Mouse (Mus musculus): ENCODE data around the gene Rps12. TPM values are rescaled to one million over a fixed set of nuclear protein-coding genes. Genes with fewer than 3 reads are reported as not detected.
"Not testable (repeated sequence)": the region's sequence is repeated elsewhere in the genome, so short reads cannot be mapped to it uniquely, and the experiment has no call there.

Rps12 gene
- total RNA-seq, 1 experiment from 2014 or later: 1,998 TPM

DNA sequence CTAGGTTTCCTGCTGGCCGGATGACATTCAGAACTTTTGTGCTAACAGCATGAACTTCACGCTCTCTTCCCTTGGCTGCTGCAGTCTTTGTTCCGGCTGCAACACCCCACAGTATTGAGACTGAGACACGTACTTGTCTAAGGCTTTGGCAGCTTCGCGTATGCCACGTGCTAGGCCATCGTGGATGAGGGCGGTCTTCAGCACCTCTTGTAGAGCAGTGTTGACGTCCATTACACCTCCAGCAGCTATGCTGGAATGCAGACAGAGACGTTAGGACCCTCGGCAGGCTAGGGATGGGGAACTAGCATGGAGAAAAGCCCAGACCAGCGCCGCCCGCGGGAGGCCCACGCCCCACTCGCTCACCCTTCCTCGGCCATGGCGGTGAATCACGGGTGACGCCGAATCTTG, 440 bp downstream of the Rps12 start:
- ATAC-seq (replicated peaks; ENCODE audit: low read depth, poor library complexity, severe bottlenecking): not testable (repeated sequence)

DNA sequence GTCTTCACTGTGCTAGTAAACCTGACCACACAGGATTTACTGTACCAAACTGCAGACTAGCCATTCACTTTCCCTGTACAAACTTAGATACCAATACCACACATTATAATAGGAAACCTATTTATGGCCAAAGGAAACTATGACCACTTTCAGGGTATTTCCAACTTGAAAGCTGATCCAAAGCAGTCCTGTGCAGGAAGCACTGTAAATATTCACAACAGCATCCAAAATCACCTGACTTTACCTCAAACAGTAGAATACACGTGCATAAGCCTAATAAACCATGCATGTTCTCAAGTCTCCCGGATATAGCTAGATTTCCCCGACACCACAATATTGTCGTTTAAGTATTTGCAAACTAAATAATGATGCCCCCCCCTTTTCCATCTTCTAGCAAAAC, 1.0 kb downstream of the Rps12 start:
- ATAC-seq (replicated peaks; ENCODE audit: low read depth, poor library complexity, severe bottlenecking): no peak

DNA sequence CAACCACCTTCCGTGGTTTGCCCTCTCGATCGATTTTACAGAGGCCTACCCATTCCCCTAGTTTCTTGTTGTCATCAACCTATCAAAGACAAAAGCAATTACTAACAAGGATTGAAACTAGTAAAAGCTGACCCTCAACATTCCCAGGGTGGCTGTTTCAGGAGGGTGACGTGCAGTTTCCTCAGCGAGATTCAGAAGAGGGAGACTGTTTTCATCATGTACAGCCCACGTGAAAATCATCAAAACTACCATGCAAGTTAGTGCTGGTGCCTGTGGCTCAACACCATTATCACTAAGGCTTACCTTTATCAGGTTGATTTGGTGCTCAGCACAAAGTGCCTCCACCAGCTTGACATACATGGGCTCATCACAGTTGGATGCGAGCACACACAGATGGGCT, 1.5 kb downstream of the Rps12 start:
- ATAC-seq (replicated peaks; ENCODE audit: low read depth, poor library complexity, severe bottlenecking): not testable (repeated sequence)

DNA sequence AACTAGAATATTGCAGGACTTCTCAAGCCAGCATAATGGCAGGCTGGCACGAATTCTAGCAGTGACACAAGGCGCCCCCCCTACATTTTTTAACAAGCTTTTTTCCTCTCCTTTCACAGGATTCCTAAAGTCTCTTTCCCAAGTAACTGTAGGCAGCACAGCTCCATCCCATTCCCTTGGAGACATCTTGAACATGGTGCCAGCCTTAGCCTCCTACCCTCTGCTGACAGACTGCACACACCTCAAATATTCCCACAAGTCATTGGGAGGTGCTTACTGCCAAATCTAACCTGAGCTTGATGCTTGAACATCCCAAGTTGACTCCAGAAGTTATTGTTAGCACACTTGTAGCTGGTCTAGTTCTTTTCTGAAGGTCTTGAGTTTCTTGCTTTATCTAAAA, 3.0 kb downstream of the Rps12 start:
- no peak for ATAC-seq (replicated peaks; ENCODE audit: low read depth, poor library complexity, severe bottlenecking)

DNA sequence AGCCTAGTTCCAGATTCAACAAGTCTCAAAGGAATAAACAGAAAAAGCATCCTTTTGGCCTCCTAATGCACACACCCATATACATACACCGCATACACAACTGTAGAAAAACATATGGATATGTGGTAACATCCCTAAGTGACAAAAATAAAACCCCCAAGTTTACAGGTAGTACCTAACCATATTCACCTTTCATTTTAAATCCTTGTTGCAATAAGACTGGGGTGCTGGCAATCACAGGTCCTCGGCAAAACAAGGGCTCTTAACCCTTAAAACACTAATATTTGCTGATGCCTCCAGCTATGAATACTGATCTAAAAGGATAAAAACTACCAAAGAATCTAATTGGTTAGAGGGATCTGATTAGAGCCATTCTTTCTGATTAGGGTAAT, 3.6 kb downstream of the Rps12 start:
- ATAC-seq (replicated peaks; ENCODE audit: low read depth, poor library complexity, severe bottlenecking): no peak

DNA sequence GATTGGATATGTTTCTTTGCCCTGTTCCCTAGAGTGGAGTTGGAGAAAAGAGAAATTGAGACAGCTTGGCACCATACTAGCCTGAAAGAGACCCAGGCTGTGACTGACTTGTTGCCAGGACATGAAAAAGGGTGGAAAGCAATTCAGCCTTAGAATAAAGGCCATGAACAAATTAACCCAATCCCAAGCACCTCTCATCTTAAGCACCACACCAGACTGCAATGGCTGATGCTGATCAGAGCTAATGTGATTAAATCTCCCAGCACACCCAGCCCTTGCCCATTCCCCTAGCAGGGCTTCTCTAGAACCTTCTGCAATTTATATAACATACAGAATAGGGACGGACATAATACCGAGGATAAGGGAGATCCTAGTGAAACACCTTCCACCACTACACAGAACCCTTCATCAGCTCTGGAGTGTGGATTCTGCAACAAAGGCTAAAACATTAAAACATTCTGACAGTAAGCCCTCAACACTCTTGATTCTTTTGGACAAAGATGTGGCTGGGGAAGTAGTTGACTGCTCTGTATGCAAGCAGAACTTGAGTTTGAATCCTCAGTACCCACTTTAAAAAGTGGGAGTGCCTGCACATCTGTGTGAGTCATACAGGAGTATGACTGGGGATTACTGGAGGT, 4.1 kb downstream of the Rps12 start:
- no peak for ATAC-seq (replicated peaks; ENCODE audit: low read depth, poor library complexity, severe bottlenecking)

DNA sequence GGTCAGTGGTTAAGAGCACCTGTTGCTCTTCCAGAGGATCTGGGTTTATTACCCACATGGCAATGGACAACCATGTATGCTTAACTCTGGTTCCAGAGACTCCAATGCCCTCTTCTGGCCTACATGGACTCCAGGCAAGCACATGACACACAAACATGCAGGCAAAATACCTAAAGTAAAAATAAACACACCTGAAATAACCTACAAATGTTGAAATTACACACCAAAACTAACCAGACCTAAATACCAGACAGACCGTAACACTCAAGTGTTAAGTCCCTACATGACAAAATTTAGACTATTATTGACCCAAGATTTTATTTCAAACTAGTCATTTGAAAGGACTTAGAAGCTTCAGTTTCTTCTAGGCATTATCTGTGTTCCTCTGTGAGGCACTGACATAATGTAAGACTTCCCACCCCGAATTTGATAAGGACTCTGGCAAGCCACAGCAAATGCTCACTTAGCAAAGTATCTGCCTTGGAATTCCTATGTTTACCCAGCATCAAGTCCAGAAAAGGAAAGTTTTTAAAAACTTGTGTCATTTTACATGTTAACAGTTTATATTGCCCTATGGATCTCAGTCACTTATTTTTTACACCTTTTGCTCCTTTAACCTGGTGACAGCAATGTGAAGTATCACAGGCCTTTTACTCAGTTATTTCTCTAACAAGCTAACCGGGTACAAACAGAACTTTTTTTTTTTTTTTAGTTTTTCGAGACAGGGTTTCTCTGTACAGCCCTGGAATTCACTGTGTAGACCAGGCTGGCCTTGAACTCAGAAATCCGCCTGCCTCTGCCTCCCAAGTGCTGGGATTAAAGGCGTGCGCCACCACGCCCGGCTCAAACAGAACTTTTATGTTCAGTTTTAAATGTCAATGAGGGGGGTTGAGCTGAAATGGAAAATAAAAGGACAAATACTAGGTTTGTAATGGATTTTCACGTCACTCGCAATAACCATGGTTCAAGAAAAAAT, 5.0 kb downstream of the Rps12 start:
- no peak for ATAC-seq (replicated peaks; ENCODE audit: low read depth, poor library complexity, severe bottlenecking)

DNA sequence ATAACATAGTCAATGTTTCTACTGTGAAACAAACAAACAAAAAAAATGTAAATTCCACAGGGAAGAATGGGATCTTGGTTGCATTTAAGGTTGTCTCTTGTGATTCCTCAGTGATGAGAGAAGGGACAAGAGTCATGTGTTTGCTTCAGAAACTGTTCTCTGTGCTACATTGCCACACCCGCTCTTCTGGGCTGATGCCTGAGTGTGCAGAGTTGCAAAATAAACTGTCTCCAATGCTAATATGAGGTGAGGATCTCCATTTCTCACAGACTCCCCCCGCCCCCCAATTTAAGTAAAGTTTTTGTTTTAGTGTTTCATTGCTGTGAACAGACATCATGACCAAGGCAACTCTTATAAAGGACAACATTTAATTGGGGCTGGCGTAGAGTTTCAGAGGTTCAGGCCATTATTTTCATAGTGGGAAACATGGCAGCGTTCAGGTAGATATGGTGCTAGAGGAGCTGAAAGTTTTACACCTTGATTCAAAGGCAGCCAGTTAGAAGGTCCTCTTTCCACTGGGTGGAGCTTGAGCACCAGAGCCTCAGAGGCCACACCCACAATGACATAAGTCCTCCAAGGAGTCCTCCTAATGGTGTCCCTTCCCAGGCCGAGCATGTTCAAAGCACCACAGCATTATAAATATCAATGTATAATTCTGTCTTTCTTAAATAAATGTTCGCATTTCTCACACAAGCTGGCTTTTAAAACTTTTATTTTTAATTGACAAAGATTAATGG, 6.4 kb downstream of the Rps12 start:
- peak; percentile 44; the same call in 1 of the 2 replicates for ATAC-seq (replicated peaks; ENCODE audit: low read depth, poor library complexity, severe bottlenecking)

DNA sequence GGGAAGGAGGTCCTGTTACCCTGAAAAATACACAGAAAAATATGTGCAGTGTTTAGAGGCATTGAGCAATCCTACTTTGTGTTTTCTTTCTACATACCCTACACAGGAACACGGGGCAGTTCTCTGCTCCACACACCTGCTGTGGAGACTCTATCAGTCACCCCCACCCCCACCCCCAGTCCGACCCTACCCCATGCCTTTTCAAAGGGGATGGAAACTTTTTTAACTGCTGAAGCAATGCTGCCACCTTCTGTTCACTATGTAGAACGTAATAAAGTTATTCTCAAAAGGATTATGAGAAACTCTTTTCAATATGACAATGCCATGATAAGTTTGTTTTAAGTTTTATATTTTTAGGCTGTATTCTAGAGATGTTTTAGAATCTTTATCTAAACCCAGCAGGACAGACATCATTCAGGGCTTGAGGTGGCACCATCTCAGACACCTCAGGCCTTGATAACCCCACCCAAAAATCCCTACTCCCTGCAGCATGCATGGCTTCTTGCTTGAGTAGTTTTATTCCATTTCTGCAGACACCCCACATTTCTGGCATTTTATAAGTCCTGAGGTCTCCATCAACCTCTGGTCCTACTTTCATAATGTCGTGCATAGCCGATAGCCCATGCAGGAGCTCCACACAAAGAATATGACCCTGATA, 9.7 kb downstream of the Rps12 start:
- ATAC-seq (replicated peaks; ENCODE audit: low read depth, poor library complexity, severe bottlenecking): 0 out of 2 replicates have a peak, but pooled peaks have one; percentile 15

DNA sequence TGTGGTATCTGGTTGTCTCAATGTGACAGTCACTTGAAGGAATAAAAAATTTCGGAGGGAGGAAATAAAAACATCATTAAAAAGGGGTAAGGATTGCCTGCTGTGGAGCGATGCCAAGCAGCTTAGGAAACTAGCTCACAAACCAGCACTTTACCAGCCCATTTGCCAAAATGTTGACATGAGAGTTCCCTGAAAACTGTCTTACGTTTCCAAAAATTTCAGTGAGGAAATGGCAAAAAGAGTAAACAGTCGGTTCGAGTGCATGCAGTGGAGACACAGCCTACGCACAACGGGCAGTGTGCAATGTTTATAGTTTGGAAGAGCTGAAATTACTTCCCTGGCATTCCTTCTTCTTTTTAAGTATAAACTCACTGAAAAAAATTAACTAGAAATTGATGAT, 32.9 kb downstream of the Rps12 start:
- ATAC-seq (replicated peaks; ENCODE audit: low read depth, poor library complexity, severe bottlenecking): no peak

Other genes with a start within 250 kb of the Rps12 start
- gene Slc18b1, start 9.7 kb upstream of the Rps12 start, total RNA-seq (2017): 0.44 and 0.64 TPM in 2 replicates
- gene Vnn3, start 64.2 kb upstream of the Rps12 start, total RNA-seq (2017): not detected in 2 replicates
- gene Vnn1, start 107.4 kb upstream of the Rps12 start, total RNA-seq (2017): not detected in 2 replicates
- gene Taar1, start 133.1 kb upstream of the Rps12 start, total RNA-seq (2017): not detected in 2 replicates
- not detected in 2 replicates for gene Taar2, start 151.3 kb upstream of the Rps12 start, total RNA-seq (2017)
- gene Taar3, start 162.3 kb upstream of the Rps12 start, total RNA-seq (2017): not detected in 2 replicates
- gene Taar4, start 173.2 kb upstream of the Rps12 start, total RNA-seq (2017): not detected in 2 replicates
- not detected in 2 replicates for gene Taar5, start 183.4 kb upstream of the Rps12 start, total RNA-seq (2017)
- gene Taar6, start 198.4 kb upstream of the Rps12 start, total RNA-seq (2017): not detected in 2 replicates
- not detected in 2 replicates for gene Taar7a, start 206.2 kb upstream of the Rps12 start, total RNA-seq (2017)
- gene Taar7b, start 212.7 kb upstream of the Rps12 start, total RNA-seq (2017): not detected in 2 replicates
- gene Taar7d, start 239.9 kb upstream of the Rps12 start, total RNA-seq (2017): not detected in 2 replicates

Data from common myeloid progenitor, adult 5-6 weeks (primary cell).